Mouse (Mus musculus): Measurements from ENCODE around the gene B630019K06Rik. TPM values are rescaled to one million over a fixed set of nuclear protein-coding genes. Genes with fewer than 3 reads are reported as not detected.

B630019K06Rik gene
- polyA plus RNA-seq, 1 experiment from 2014 or later, result 17.8 TPM

- H3K27me3 ChIP-seq (replicated peaks), result no peaks in the 10 kb centered on the region
- H3K4me1 ChIP-seq, result no peaks in the 10 kb centered on the region
- H3K9ac ChIP-seq, result no peak overlapping the region
- no peak overlapping the region for H3K4me2 ChIP-seq (replicated peaks)
- 28% methylated on average over 4 of the region's 4 CpGs for WGBS
- H3K9me3 ChIP-seq, result no peaks in the 10 kb centered on the region
- H3K4me3 ChIP-seq, result no peak overlapping the region
- H3K36me3 ChIP-seq, result no peaks in the 10 kb centered on the region
- ATAC-seq (ENCODE audit: low FRiP score, low read depth), result 0 out of 2 replicates have a peak, but pooled peaks have one; percentile 44
- H3K27ac ChIP-seq, result no peak overlapping the region
These were observed 35.1 kb downstream of the B630019K06Rik start for GRCm38 (mm10) chrX:8927308-8927707.

- no peak overlapping the region for H3K27ac ChIP-seq
- no peaks in the 10 kb centered on the region for H3K9me3 ChIP-seq
- no peak overlapping the region for H3K9ac ChIP-seq
- no peaks in the 10 kb centered on the region for H3K4me1 ChIP-seq
- H3K36me3 ChIP-seq, result no peaks in the 10 kb centered on the region
- H3K4me2 ChIP-seq (replicated peaks), result no peak overlapping the region
- ATAC-seq (ENCODE audit: low FRiP score, low read depth), result no peak
- H3K4me3 ChIP-seq, result no peak overlapping the region
- H3K27me3 ChIP-seq (replicated peaks), result no peaks in the 10 kb centered on the region
- WGBS, result 82% methylated on average over 8 of the region's 8 CpGs
These were observed 51.9 kb downstream of the B630019K06Rik start for GRCm38 (mm10) chrX:8944041-8944440.

Other genes with a start within 250 kb of the B630019K06Rik start
- gene Ssxb8, start 201.5 kb upstream of the B630019K06Rik start, polyA plus RNA-seq (2016; fragmentation: Nextera tagmentation; extraction: Ambion mirVana), result not detected in 2 replicates
- not detected in 2 replicates for gene Ssx9, start 143.9 kb upstream of the B630019K06Rik start, polyA plus RNA-seq (2016; fragmentation: Nextera tagmentation; extraction: Ambion mirVana)
- gene Ssxb5, start 88.7 kb upstream of the B630019K06Rik start, polyA plus RNA-seq (2016; fragmentation: Nextera tagmentation; extraction: Ambion mirVana), result not detected in 2 replicates
- not detected in 2 replicates for gene Gm6592, start 48.4 kb upstream of the B630019K06Rik start, polyA plus RNA-seq (2016; fragmentation: Nextera tagmentation; extraction: Ambion mirVana)
- not detected in 2 replicates for gene Gm5751, start 18.1 kb upstream of the B630019K06Rik start, polyA plus RNA-seq (2016; fragmentation: Nextera tagmentation; extraction: Ambion mirVana)
- not detected in 2 replicates for gene Fthl17b, start 70.6 kb downstream of the B630019K06Rik start, polyA plus RNA-seq (2016; fragmentation: Nextera tagmentation; extraction: Ambion mirVana)
- not detected in 2 replicates for gene Fthl17c, start 84.2 kb downstream of the B630019K06Rik start, polyA plus RNA-seq (2016; fragmentation: Nextera tagmentation; extraction: Ambion mirVana)
- gene Fthl17d, start 94.4 kb downstream of the B630019K06Rik start, polyA plus RNA-seq (2016; fragmentation: Nextera tagmentation; extraction: Ambion mirVana), result not detected in 2 replicates
- not detected in 2 replicates for gene Fthl17e, start 141.1 kb downstream of the B630019K06Rik start, polyA plus RNA-seq (2016; fragmentation: Nextera tagmentation; extraction: Ambion mirVana)
- not detected in 2 replicates for gene Fthl17f, start 170.6 kb downstream of the B630019K06Rik start, polyA plus RNA-seq (2016; fragmentation: Nextera tagmentation; extraction: Ambion mirVana)
- not detected in 2 replicates for gene 4930402K13Rik, start 212.2 kb downstream of the B630019K06Rik start, polyA plus RNA-seq (2016; fragmentation: Nextera tagmentation; extraction: Ambion mirVana)

Measured in neural tube, embryonic 12.5 days (tissue).